Mouse (Mus musculus) forebrain, embryonic 15.5 days (tissue): ENCODE results near the gene Ift122. TPM values are rescaled to one million over a fixed set of nuclear protein-coding genes. Genes with fewer than 3 reads are reported as not detected.

Experiments used
- ATAC-seq: fragments of 200-750 bp; cut with Nextera tagmentation; replicated peaks from 2 replicates; pipeline ENCODE4 v1.8.0; 2017; ENCODE audit warnings: mild to moderate bottlenecking, moderate TSS enrichment, moderate library complexity
- H3K27ac ChIP-seq: fragments of 300-500 bp; sonication (generic); replicated peaks from 2 replicates; pipeline ENCODE4 v1.5.1; 2015; ENCODE audit warnings: mild to moderate bottlenecking, inconsistent platforms
- H3K27me3 ChIP-seq: fragments of 300-500 bp; sonication (generic); 2 replicates; pipeline ENCODE4 v1.6.1; 2015; ENCODE audit warnings: inconsistent platforms
- H3K36me3 ChIP-seq: fragments of 300-500 bp; sonication (generic); 2 replicates; pipeline ENCODE4 v1.6.1; 2015; ENCODE audit warnings: mild to moderate bottlenecking, inconsistent platforms
- H3K4me1 ChIP-seq: fragments of 300-500 bp; sonication (generic); 2 replicates; pipeline ENCODE4 v1.6.1; 2015; ENCODE audit warnings: inconsistent platforms
- H3K4me2 ChIP-seq: fragments of 300-500 bp; sonication (generic); replicated peaks from 2 replicates; pipeline ENCODE4 v1.6.1; 2015; ENCODE audit warnings: mild to moderate bottlenecking, inconsistent platforms
- H3K4me3 ChIP-seq: fragments of 300-500 bp; sonication (generic); 2 replicates; pipeline ENCODE4 v1.5.1; 2015; ENCODE audit warnings: mild to moderate bottlenecking, inconsistent platforms
- H3K9ac ChIP-seq: fragments of 300-500 bp; sonication (generic); replicated peaks from 2 replicates; pipeline ENCODE4 v1.6.1; 2015; ENCODE audit warnings: mild to moderate bottlenecking, inconsistent platforms
- H3K9me3 ChIP-seq: fragments of 300-500 bp; sonication (generic); 2 replicates; pipeline ENCODE4 v1.6.1; 2016; ENCODE audit warnings: inconsistent platforms
- whole genome bisulfite sequencing: fragments of 180-500 bp; shearing (Covaris S2); methylation state at CpG from one replicate; pipeline ENCODE4 v1.1.7; 2015; ENCODE audit warnings: mixed read lengths; 5-methylcytosine and 5-hydroxymethylcytosine counted together
- polyA plus RNA-seq: library from polyadenylated mRNA; unstranded; fragments of >200 nt; fragmentation: Nextera tagmentation; extraction: Ambion mirVana; gene quantifications from 2 replicates; pipeline ENCODE4 v1.2.1, GENCODE M21; 2015

The Ift122 gene
- polyA plus RNA-seq, 1 experiment from 2014 or later, result 29.4 TPM

- Histone ChIP-seq H3K27me3 (no peaks in the 10 kb centered on the region), H3K4me2 (no peak overlapping the region), H3K4me1 (peaks cover 13% of the 10 kb centered on the region; the same call in 1 of the 2 replicates), H3K9me3 (no peaks in the 10 kb centered on the region), H3K4me3 (no peak overlapping the region), H3K36me3 (no peaks in the 10 kb centered on the region), H3K9ac (no peak overlapping the region), H3K27ac (no peak overlapping the region)
- ATAC-seq, result no peak
- WGBS, result 82% methylated on average over 7 of the region's 7 CpGs
Measured at GRCm38 (mm10) chr6:115897926-115898520, 44.8 kb downstream of the Ift122 start.

DNA sequence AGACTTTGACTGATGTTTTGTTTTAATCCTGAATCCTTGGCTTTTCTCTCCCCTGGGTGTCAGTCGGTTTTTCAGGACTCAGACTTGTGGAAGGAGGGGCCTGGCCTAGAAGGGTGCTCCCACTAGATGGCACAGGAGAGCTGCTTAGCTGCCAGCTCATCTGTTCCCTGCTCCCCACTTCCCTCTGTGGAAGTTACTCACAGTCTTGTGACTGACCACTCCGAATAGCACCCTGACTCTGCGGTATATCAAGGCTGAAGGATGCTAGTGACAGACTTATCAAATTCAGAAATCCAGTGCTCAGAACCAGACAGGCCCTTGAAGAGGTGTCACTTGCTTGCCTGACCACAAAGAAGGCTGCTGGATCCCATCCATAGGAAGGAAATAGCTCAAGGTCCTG is 47.8 kb downstream of the Ift122 start:
- Histone ChIP-seq H3K9me3 (no peaks in the 10 kb centered on the region), H3K36me3 (peaks cover 3% of the 10 kb centered on the region; the same call in 1 of the 2 replicates), H3K27ac (no peak overlapping the region; the same call in 1 of the 2 replicates), H3K4me3 (no peak overlapping the region), H3K9ac (no peak overlapping the region), H3K4me2 (no peak overlapping the region), H3K27me3 (no peaks in the 10 kb centered on the region), H3K4me1 (peaks cover 16% of the 10 kb centered on the region; the same call in 1 of the 2 replicates)
- 29% methylated on average over 3 of the region's 3 CpGs for WGBS
- peak; percentile 72; the same call in 1 of the 2 replicates for ATAC-seq

GRCm38 (mm10) chr6:115901489-115901931 is 48.2 kb downstream of the Ift122 start:
- Histone ChIP-seq H3K4me3 (no peak overlapping the region), H3K4me2 (no peak overlapping the region), H3K27ac (no peak overlapping the region), H3K9ac (no peak overlapping the region), H3K9me3 (no peaks in the 10 kb centered on the region), H3K4me1 (peaks cover 16% of the 10 kb centered on the region; the same call in 1 of the 2 replicates), H3K27me3 (no peaks in the 10 kb centered on the region), H3K36me3 (peaks cover 3% of the 10 kb centered on the region; the same call in 1 of the 2 replicates)
- 84% methylated on average over 8 of the region's 8 CpGs for WGBS
- no peak for ATAC-seq

DNA sequence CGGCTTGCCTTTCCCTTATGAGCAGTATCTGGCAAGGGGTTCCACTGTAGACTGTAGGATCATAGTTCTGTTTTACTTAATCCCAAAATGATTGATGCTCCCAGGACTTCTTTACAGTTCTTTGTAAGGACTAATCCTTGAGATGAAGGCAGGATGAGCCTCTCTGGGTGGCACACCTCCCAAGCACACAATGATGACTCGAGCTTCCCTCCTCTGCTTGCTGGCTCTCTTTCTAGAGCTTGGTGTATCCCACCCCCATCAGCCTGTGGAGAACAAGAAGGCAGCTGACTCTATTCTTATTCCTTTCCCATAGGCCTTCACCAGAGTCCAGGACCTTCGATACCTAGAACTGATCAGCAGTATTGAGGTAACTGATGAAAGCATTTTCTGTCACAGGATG is 49.3 kb downstream of the Ift122 start:
- Histone ChIP-seq H3K9ac (no peak overlapping the region), H3K9me3 (no peaks in the 10 kb centered on the region), H3K4me2 (no peak overlapping the region), H3K4me1 (peaks cover 8% of the 10 kb centered on the region; the same call in 1 of the 2 replicates), H3K27me3 (no peaks in the 10 kb centered on the region), H3K4me3 (no peak overlapping the region), H3K36me3 (peaks cover 3% of the 10 kb centered on the region; the same call in 1 of the 2 replicates), H3K27ac (no peak overlapping the region)
- WGBS, result 68% methylated on average over 3 of the region's 3 CpGs
- no peak for ATAC-seq

GRCm38 (mm10) chr6:115905568-115905967 is 52.3 kb downstream of the Ift122 start:
- H3K36me3 ChIP-seq, result peaks cover 3% of the 10 kb centered on the region; the same call in 1 of the 2 replicates
- H3K4me3 ChIP-seq, result no peak overlapping the region

GRCm38 (mm10) chr6:115906455-115906854 is 53.2 kb downstream of the Ift122 start:
- no peak overlapping the region for H3K27ac ChIP-seq
- peaks cover 3% of the 10 kb centered on the region; the same call in 1 of the 2 replicates for H3K36me3 ChIP-seq
- H3K4me2 ChIP-seq, result no peak overlapping the region
- H3K4me1 ChIP-seq, result peaks cover 5% of the 10 kb centered on the region; the same call in 1 of the 2 replicates
- no peak overlapping the region for H3K4me3 ChIP-seq
- H3K27me3 ChIP-seq, result no peaks in the 10 kb centered on the region
- H3K9me3 ChIP-seq, result no peaks in the 10 kb centered on the region
- WGBS, result 81% methylated on average over 1 of the region's 1 CpGs
- ATAC-seq, result no peak
- H3K9ac ChIP-seq, result no peak overlapping the region

More at GRCm38 (mm10) chr6:115905568-115905967, 52.3 kb downstream of the Ift122 start:
- ATAC-seq, result no peak
- no peak overlapping the region for H3K27ac ChIP-seq
- no peak overlapping the region for H3K4me2 ChIP-seq
- peaks cover 8% of the 10 kb centered on the region; the same call in 1 of the 2 replicates for H3K4me1 ChIP-seq
- 96% methylated on average over 6 of the region's 6 CpGs for WGBS
- no peaks in the 10 kb centered on the region for H3K27me3 ChIP-seq
- H3K9ac ChIP-seq, result no peak overlapping the region
- H3K9me3 ChIP-seq, result no peaks in the 10 kb centered on the region

DNA sequence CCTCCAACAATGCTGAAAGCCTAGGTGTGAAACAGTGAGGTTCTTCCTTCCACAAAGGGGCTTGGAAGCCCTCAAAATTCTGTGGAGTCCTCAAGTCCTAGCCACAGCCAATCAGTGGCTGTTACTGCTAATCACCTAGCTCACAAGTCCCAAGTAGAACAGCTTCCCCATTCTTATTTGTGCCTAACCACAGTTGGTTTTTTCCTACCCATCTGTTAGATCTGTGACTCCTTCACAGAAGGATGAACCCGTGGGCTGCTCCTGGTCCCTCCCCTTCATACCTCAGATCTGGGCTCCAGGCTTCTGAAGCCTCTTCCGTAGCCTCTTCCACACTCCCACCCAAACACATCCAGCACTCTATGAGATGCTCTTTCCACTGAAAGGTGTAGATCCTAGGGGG is 53.6 kb downstream of the Ift122 start:
- WGBS, result 86% methylated on average over 2 of the region's 2 CpGs
- no peak overlapping the region for H3K4me3 ChIP-seq
- H3K27ac ChIP-seq, result no peak overlapping the region
- no peaks in the 10 kb centered on the region for H3K9me3 ChIP-seq
- peaks cover 3% of the 10 kb centered on the region; the same call in 1 of the 2 replicates for H3K36me3 ChIP-seq
- no peak for ATAC-seq
- no peak overlapping the region for H3K4me2 ChIP-seq
- H3K27me3 ChIP-seq, result no peaks in the 10 kb centered on the region
- 0 out of 2 replicates have a peak, but pooled peaks cover 3% of the 10 kb centered on the region for H3K4me1 ChIP-seq
- no peak overlapping the region for H3K9ac ChIP-seq

DNA sequence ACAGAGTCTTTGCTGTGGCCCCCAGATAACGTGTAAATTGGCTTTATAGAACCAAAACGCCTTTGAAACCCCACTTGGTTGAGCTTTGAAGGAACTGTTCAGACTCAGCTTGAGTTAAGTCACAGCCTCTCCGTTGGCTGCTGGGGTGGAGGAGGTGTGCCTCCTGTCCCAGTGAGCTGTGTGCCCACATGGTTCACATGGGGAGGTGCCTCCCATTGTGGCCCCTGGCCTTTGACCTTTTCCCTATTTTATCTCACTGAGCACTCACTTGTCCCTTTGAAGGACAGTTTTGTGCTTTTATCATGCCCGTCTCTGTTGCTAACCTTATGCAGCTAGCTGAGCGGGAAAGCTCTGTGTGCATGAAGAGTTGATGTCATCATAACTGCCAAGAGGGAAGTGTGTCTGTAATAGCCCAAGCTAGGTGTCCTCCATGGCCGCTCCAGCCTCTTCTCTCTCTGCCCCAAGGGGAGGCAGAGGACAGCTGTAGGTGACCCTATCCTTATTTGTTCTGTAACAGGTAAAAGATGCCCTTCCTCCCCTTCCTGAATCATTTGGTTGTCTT is 55.2 kb downstream of the Ift122 start:
- 0 out of 2 replicates have a peak overlapping the region, but pooled peaks have one; percentile 9 for H3K27ac ChIP-seq
- H3K9ac ChIP-seq, result no peak overlapping the region
- peaks cover 15% of the 10 kb centered on the region for H3K4me1 ChIP-seq
- no peaks in the 10 kb centered on the region for H3K9me3 ChIP-seq
- peaks cover 3% of the 10 kb centered on the region; the same call in 1 of the 2 replicates for H3K36me3 ChIP-seq
- H3K27me3 ChIP-seq, result no peaks in the 10 kb centered on the region
- no peak for ATAC-seq
- 50% methylated on average over 6 of the region's 6 CpGs for WGBS
- no peak overlapping the region for H3K4me3 ChIP-seq
- H3K4me2 ChIP-seq, result no peak overlapping the region

DNA sequence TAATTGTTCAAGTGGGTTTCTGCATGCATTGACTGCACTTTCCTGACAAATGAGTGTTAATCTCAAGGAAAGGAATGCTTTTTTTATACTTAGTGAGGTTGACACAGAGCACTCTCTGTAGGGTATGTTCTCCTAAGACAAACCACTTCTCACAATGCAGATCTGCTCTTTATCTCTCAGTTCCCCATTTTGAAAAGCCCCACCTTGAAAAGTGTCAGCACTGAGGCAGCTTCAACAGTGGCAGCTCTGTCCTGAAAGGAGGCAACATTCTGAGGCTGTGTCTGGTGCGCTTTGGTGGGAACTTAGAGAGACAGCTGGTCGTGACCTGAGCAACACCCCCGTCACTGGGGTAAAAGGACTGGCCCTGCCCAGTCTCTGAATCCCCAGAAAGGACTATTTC is 55.8 kb downstream of the Ift122 start:
- H3K27ac ChIP-seq, result peak overlapping the region; percentile 55
- 56% methylated on average over 3 of the region's 3 CpGs for WGBS
- no peak for ATAC-seq

DNA sequence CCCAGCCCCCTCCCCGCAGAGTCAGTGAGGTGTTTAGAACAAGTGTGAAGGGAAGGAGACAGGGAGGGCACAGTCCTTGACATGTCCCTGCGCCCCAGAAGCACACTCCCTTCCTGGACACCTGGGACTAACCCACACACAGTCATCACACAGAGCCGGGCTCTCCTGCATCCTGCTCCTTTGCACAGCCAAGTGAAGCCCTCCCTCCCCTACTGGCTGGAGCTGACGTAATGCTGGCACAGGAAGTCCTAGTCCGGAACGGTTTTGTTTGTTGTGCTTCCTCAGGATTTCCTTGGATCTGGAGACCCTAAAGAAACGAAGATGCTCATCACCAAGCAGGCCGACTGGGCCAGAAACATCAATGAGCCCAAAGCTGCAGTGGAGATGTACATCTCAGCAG is 56.7 kb downstream of the Ift122 start:
- H3K9me3 ChIP-seq, result no peaks in the 10 kb centered on the region
- 68% methylated on average over 8 of the region's 8 CpGs for WGBS
- H3K4me2 ChIP-seq, result no peak overlapping the region
- peak overlapping the region; percentile 55 for H3K27ac ChIP-seq
- no peaks in the 10 kb centered on the region for H3K27me3 ChIP-seq
- H3K36me3 ChIP-seq, result no peaks in the 10 kb centered on the region
- H3K4me1 ChIP-seq, result peaks cover 29% of the 10 kb centered on the region
- H3K4me3 ChIP-seq, result no peak overlapping the region
- no peak for ATAC-seq
- H3K9ac ChIP-seq, result no peak overlapping the region

More for the DNA sequence above, 55.8 kb downstream of the Ift122 start:
- Histone ChIP-seq H3K4me1 (peaks cover 21% of the 10 kb centered on the region), H3K4me2 (no peak overlapping the region), H3K9me3 (no peaks in the 10 kb centered on the region), H3K36me3 (peaks cover 3% of the 10 kb centered on the region; the same call in 1 of the 2 replicates), H3K9ac (no peak overlapping the region), H3K4me3 (no peak overlapping the region), H3K27me3 (no peaks in the 10 kb centered on the region)

DNA sequence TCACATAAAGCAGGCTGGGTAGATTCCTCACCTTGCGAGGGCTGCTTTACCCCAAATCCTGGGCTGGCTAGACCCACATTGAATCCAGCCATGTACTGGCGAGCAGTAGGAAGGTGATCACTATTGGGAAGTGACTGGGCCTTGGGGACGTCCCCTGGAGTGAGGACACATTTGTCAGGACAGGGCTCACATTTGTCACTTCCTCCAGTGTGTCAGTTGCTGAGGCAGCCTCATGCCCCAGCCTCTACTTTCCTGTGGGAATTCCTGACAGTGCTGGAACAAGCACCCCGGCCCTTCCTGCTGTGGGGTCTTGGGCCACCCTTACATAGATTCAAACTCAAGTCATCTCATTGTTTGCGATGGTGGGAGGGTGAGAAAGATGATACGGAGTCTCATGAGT is 58.5 kb downstream of the Ift122 start:
- 87% methylated on average over 6 of the region's 6 CpGs for WGBS
- Histone ChIP-seq H3K4me2 (no peak overlapping the region), H3K9ac (no peak overlapping the region), H3K27ac (peak overlapping the region; percentile 84), H3K4me3 (no peak overlapping the region), H3K36me3 (no peaks in the 10 kb centered on the region), H3K27me3 (no peaks in the 10 kb centered on the region), H3K9me3 (no peaks in the 10 kb centered on the region), H3K4me1 (peaks cover 48% of the 10 kb centered on the region)
- no peak for ATAC-seq

DNA sequence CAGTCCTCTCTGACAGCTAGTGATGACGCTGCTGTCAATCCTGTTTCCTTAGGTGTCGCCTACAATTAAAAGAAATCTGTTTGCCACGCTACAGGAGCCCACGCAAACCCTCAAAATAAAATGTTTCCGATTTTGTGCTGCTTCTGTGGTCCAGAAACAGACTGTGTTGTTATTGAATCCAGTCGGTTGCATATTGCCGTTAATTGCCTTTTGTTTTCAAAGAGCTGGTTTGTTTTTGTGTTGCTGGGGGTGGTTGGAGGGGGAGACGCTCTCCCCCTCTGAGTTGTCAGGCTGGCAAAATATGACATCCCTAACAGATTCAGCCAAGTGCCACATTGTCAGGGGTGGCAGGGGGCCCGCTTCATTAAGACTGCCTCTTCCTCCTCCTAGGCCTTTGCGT is 60.2 kb downstream of the Ift122 start:
- Histone ChIP-seq H3K27ac (peak overlapping the region; percentile 84), H3K4me3 (no peak overlapping the region), H3K4me1 (peaks cover 50% of the 10 kb centered on the region), H3K36me3 (no peaks in the 10 kb centered on the region), H3K4me2 (no peak overlapping the region), H3K27me3 (no peaks in the 10 kb centered on the region), H3K9ac (no peak overlapping the region), H3K9me3 (no peaks in the 10 kb centered on the region)
- peak; percentile 39 for ATAC-seq
- 52% methylated on average over 10 of the region's 10 CpGs for WGBS
